Mouse (Mus musculus): Measurements from ENCODE around the gene Mboat2. TPM values are rescaled to one million over a fixed set of nuclear protein-coding genes. Genes with fewer than 3 reads are reported as not detected.
A peak's percentile ranks its signal among the peaks of the same experiment; 100 is the strongest.

Gene Mboat2
- 10 to 100 TPM; 74.1 to 93.2 (median 82.1) TPM for total RNA-seq (2022)

- peak; percentile 47 to 58 for DNase-seq (ENCODE audit: low spot score in 2 of 2)
These were observed at the start of gene Mboat2 for GRCm38 (mm10) chr12:24830766-24831152. Mboat2 (plus strand) TSS chr12:24830879.

GRCm38 (mm10) chr12:24783735-24784134, 46.9 kb upstream of the Mboat2 start:
- no peak for DNase-seq (ENCODE audit: low spot score in 2 of 2)

- no peak for DNase-seq (ENCODE audit: low spot score in 2 of 2)
These were observed 44.8 kb upstream of the Mboat2 start for GRCm38 (mm10) chr12:24785882-24786281.

- no peak for DNase-seq (ENCODE audit: low spot score in 2 of 2)
These were observed 44.4 kb upstream of the Mboat2 start for GRCm38 (mm10) chr12:24786316-24786715.

- DNase-seq (ENCODE audit: low spot score in 2 of 2): no peak
These were observed 41.0 kb upstream of the Mboat2 start for GRCm38 (mm10) chr12:24789659-24790058.

GRCm38 (mm10) chr12:24811230-24811629, 19.4 kb upstream of the Mboat2 start:
- no peak for DNase-seq (ENCODE audit: low spot score in 2 of 2)

GRCm38 (mm10) chr12:24811906-24812305, 18.8 kb upstream of the Mboat2 start:
- DNase-seq (ENCODE audit: low spot score in 2 of 2): no peak

- no peak for DNase-seq (ENCODE audit: low spot score in 2 of 2)
These were observed 7.8 kb upstream of the Mboat2 start for GRCm38 (mm10) chr12:24822831-24823230.

- no peak for DNase-seq (ENCODE audit: low spot score in 2 of 2)
These were observed 6.9 kb upstream of the Mboat2 start for GRCm38 (mm10) chr12:24823636-24824354.

GRCm38 (mm10) chr12:24830086-24830485, 593 bp upstream of the Mboat2 start:
- no peak for DNase-seq (ENCODE audit: low spot score in 2 of 2)

GRCm38 (mm10) chr12:24831153-24831963, 679 bp downstream of the Mboat2 start:
- peak; percentile 65 to 91 for DNase-seq (ENCODE audit: low spot score in 2 of 2)

GRCm38 (mm10) chr12:24831964-24832427, 1.3 kb downstream of the Mboat2 start:
- peak in 1 of 2 experiments; percentile 23 for DNase-seq (ENCODE audit: low spot score in 2 of 2)

GRCm38 (mm10) chr12:24832438-24832837, 1.8 kb downstream of the Mboat2 start:
- DNase-seq (ENCODE audit: low spot score in 2 of 2): no peak

- no peak for DNase-seq (ENCODE audit: low spot score in 2 of 2)
These were observed 7.3 kb downstream of the Mboat2 start for GRCm38 (mm10) chr12:24837947-24838346.

- no peak for DNase-seq (ENCODE audit: low spot score in 2 of 2)
These were observed 10.6 kb downstream of the Mboat2 start for GRCm38 (mm10) chr12:24841115-24841879.

GRCm38 (mm10) chr12:24842299-24842910, 11.7 kb downstream of the Mboat2 start:
- DNase-seq (ENCODE audit: low spot score in 2 of 2): no peak

- no peak for DNase-seq (ENCODE audit: low spot score in 2 of 2)
These were observed 12.9 kb downstream of the Mboat2 start for GRCm38 (mm10) chr12:24843395-24844072.

- no peak for DNase-seq (ENCODE audit: low spot score in 2 of 2)
These were observed 14.7 kb downstream of the Mboat2 start for GRCm38 (mm10) chr12:24845344-24845743.

- DNase-seq (ENCODE audit: low spot score in 2 of 2): no peak
These were observed 17.4 kb downstream of the Mboat2 start for GRCm38 (mm10) chr12:24848107-24848506.

- no peak for DNase-seq (ENCODE audit: low spot score in 2 of 2)
These were observed 26.7 kb downstream of the Mboat2 start for GRCm38 (mm10) chr12:24857354-24857753.

- DNase-seq (ENCODE audit: low spot score in 2 of 2): no peak
These were observed 28.7 kb downstream of the Mboat2 start for GRCm38 (mm10) chr12:24859357-24859756.

All from left cerebral cortex, adult 8-10 months (tissue).